Mouse (Mus musculus): ENCODE results near the gene Arhgap17. TPM values are rescaled to one million over a fixed set of nuclear protein-coding genes. Genes with fewer than 3 reads are reported as not detected.

Gene Arhgap17
- total RNA-seq, 2 experiments from 2014 or later, result 22.4 to 24.2 TPM

Other genes with a start within 250 kb of the Arhgap17 start
- gene Tnrc6a, start 246.0 kb downstream of the Arhgap17 start, total RNA-seq (2021), result 10 to 100 TPM; 38.5 to 47.3 TPM
- not detected for gene Slc5a11, start 155.1 kb downstream of the Arhgap17 start, total RNA-seq (2021)
- gene Lcmt1, start 131 bp downstream of the Arhgap17 start, total RNA-seq (2021), result 10 to 100 TPM; 27.6 to 29.5 TPM
- 1 to 10 TPM; 3.9 to 5.9 TPM for gene Aqp8, start 92.4 kb upstream of the Arhgap17 start, total RNA-seq (2021)
- under 1 TPM; 0.36 to 0.50 TPM for gene Zkscan2, start 130.5 kb upstream of the Arhgap17 start, total RNA-seq (2021)